Mouse (Mus musculus) lung, adult 10 weeks (tissue): Measurements from ENCODE around the gene Gemin4. TPM values are rescaled to one million over a fixed set of nuclear protein-coding genes. Genes with fewer than 3 reads are reported as not detected.

ENCODE experiments used
- polyA plus RNA-seq: library from polyadenylated mRNA; stranded (reverse); fragments of 350-450 nt; fragmentation: Illumina TruSeq; extraction: RNeasy Lipid Tissue Mini Kit (QIAGEN cat#74804); gene quantifications from one replicate; pipeline ENCODE4 v1.2.3, GENCODE M21; 2014; ENCODE audit warnings: low read depth, low replicate concordance; ENCODE audit not compliant: insufficient read depth

Gene Gemin4
- 6.9 TPM for polyA plus RNA-seq

DNA sequence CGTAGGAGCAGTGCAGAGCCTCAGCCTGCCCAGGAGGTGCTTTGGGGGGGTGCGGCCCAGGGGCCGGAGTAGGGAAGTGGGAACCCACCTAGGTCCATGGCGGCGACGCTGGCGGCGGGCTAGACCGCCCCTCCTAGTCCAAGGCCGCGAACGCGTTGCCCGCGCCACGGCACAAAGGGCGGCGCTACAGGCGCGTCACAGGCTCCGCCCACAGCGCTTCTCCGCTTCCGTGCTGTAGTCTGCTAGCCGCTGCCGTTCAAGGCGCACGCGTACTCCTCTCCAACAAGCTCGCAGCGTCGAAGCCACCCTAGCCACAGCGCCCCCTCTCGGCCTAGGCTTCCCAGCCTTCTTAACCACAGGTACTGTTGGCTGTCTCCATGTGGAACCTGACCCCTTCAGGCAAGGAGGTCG, at the start of gene Gemin4, which contains the start of gene Dbil5:
Gene Gemin4 (minus strand): TSS at position 275 of the 411 bp plus-strand sequence.
Gene Dbil5 (plus strand): TSS at position 219 of the 411 bp plus-strand sequence.

GRCm38 (mm10) chr11:76242901-76243810, 25.7 kb upstream of the Gemin4 start, which contains the start of the genes Mrm3 and Glod4:
Gene Mrm3 (plus strand): TSS chr11:76243715.
Gene Glod4 (minus strand): TSS chr11:76243725.

DNA sequence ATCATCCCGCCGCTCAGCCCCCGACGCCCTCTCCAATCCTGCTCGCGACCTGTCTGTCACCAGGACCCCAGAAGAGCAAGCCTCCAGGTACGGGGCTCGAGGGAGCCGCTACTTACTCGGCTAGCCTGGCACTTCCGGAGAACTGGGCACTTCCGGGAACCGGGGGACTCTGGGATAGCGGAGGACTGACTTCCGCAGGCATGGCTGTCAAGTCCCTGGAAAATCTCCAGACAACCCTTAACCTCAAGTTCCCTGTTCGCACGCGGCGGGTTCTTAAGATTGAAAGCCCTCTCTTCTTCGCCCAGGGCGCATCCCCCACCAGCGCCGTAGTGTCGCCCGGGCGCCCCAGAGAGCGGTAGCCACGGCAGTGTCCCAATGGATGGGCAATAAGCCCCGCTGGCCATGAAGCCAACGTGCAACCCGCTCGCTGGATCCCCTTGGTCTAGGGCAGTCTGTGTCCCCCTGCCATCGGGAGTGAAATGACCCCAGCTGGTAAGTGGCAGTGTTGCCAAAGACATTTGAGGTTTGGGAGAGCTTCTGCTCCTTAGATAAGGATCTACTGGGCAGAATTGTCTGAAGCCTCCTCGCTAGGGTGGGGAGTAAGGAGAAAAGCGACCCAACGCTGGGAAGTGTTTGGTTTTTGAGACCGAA, 37.8 kb downstream of the Gemin4 start, which contains the start of the genes Vps53 and Fam57a:
Gene Vps53 (minus strand): TSS at position 153 of the 651 bp plus-strand sequence.
Gene Fam57a (plus strand): TSS at position 177 of the 651 bp plus-strand sequence.

Other genes with a start within 250 kb of the Gemin4 start
- 27.5 TPM for gene 1700016K19Rik, start 217.8 kb downstream of the Gemin4 start, polyA plus RNA-seq
- 14.3 TPM for gene Rflnb, start 189.9 kb downstream of the Gemin4 start, polyA plus RNA-seq
- gene Vps53, start 38.0 kb downstream of the Gemin4 start, polyA plus RNA-seq, result 26.0 TPM
- 12.7 TPM for gene Fam57a, start 38.0 kb downstream of the Gemin4 start, polyA plus RNA-seq
- gene Dbil5, start 56 bp downstream of the Gemin4 start, polyA plus RNA-seq, result 0.51 TPM
- gene Mrm3, start 26.1 kb upstream of the Gemin4 start, polyA plus RNA-seq, result 5.8 TPM
- gene Glod4, start 26.1 kb upstream of the Gemin4 start, polyA plus RNA-seq, result 56.2 TPM
- 15.2 TPM for gene Nxn, start 181.5 kb upstream of the Gemin4 start, polyA plus RNA-seq
- gene Timm22, start 189.3 kb upstream of the Gemin4 start, polyA plus RNA-seq, result 25.8 TPM